Mouse (Mus musculus) bone marrow macrophage, adult 2 months (primary cell): ENCODE results near the gene Abcc9.

Source experiments
- CTCF ChIP-seq: IDR thresholded peaks from 2 replicates; pipeline ENCODE4 v1.5.1; 2012; ENCODE audit warnings: low read depth, mild to moderate bottlenecking, low read length, moderate library complexity
- POLR2A ChIP-seq: IDR thresholded peaks from 2 replicates; pipeline ENCODE4 v1.6.1; 2012; ENCODE audit warnings: mild to moderate bottlenecking, low read depth, low read length, borderline replicate concordance

- TF ChIP-seq CTCF (no peak), POLR2A (no peak)
Measured at GRCm38 (mm10) chr6:142708369-142708768, 6.3 kb upstream of the Abcc9 start.
